Mouse (Mus musculus) T-helper 2 cell (primary cell): ENCODE data around the gene Taar3.

Source experiments
- in situ Hi-C: fragments of 300-600 bp; cut with MboI, MseI; formaldehyde crosslinking; loops from one replicate; pipeline ENCODE4 v1.15.1; 2025; ENCODE audit warnings: high pct_unique_total_duplicates

Gene Taar3

DNA sequence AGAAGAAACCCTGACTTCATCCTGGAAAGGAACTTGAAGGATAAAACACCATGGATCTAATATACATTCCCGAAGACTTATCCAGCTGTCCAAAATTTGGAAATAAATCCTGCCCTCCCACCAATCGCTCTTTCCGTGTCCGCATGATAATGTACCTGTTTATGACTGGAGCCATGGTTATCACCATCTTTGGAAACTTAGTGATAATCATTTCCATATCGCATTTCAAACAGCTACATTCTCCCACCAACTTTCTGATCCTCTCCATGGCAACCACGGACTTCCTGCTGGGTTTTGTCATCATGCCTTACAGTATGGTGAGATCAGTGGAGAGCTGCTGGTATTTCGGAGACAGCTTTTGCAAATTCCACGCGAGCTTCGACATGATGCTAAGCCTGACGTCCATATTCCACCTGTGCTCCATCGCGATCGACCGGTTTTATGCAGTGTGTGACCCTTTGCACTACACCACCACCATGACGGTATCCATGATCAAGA is at the start of gene Taar3:
Taar3 (plus strand) TSS at position 51 of the 498 bp plus-strand sequence.
- in situ Hi-C loops: no loop called here

DNA sequence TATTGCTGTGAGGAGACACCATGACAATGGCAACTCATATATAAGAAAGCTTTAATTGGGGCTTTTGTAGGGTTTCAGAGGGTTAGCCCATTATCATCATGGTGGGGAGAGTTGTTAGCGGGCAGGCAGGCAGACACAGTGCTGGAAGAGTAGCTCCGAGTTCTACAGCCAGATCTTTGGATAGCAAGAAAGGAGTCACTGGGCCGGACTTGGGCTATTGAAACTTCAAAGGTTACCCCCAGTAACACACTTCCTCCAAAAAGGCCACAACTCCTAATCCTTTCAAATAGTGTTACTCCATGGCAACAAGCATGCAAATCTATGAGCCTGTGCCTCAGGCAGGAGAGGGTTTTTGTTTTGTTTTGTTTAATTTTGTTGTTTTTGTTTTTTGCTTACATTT is 48.2 kb upstream of the Taar3 start:
- in situ Hi-C loops: no loop called here

DNA sequence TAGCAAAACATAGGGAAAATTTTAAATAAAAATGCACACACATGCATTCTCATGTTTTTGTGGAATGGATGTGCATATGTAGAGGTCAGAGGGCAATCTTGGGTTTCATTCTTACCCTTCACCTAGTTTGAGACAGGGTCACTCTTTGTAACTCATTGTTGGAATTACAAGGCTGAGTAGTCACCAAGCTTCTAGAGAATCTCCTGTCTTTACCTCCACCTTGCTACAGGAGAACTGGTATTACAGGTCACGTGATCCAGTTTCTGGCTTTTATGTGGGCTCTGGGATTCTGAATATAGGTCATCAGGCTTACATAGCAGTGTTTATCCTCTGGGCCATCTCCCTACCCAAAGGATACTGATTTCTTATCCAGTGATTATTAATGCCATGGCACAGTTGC is 43.7 kb upstream of the Taar3 start:
- in situ Hi-C loops: no loop called here

DNA sequence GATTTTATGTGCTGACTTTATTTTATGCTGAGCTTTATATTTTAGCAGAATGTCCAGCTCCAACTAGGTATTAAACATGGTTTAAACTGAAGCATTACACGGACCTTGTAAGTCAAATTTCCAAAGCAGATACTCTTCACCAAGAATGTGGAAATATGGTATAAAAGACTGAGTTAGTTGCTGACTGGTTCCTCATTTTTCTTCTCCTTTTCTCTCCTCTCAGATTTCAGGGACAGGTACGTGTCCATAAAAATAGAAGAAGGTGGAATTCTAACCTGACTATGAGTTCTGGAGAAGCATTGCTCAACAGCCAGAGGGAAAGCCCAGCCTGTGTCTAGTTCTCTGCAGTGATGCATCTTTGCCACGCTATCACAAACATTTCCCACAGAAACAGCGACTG is 29.3 kb upstream of the Taar3 start, which contains the start of gene Taar1:
Taar1 (plus strand) TSS at position 301 of the 400 bp plus-strand sequence.
- in situ Hi-C loops: no loop called here

DNA sequence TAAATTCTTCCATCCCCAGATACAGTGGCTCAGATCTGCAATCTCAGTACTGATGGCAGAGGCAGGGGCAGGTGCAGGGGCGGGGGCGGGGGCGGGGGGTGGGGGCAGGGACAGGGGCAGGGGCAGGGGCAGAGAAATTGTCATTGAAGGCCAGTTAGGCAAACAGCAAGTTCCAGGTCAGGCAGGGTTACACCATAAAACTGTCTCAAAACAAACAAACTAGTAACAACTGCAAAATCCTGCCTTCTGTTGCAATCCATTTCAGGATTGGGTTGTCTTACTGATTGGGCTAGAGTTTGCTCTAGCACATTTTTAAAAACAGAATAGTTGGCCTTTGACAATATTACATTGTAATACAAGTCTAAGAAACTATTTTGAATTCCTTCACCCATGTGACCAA is 26.9 kb upstream of the Taar3 start:
- in situ Hi-C loops: no loop called here

DNA sequence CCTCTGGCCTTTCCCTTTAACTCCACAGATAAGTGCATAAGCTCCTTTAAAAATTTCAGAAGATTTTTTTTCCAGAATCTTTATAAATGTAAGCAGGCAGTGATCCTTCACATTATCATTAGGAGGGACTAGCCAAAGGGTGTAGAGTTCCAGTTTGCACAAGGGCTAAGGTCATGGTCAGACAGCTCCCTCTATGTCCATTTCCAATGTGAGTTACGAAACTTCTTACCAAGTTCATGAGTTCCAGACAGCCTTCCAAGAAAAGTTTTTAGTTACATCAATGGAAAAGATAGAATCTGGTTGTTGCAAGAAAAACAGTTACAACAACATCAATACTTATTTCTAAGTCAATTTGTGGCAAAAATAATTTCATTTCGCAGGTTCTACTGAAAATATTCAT is 25.4 kb upstream of the Taar3 start:
- in situ Hi-C loops: no loop called here

DNA sequence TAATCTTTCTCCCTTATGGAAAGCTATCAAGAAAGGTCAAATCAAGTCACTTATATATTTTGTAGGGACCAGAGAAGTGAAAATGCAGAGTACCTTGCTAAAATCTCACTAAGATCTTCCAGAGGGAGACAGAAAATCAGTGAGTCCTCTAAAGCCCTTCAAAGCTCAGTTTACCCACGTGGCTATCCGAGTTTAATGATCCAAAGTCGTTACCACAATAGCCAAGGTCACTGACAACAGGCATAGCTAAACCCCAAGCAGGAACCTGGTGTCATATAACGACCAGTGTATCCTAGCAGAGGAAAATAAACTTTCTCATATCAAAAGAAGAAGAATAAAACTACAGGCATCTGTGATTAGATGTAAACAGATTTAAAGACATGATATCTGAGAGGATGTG is 11.7 kb upstream of the Taar3 start:
- in situ Hi-C loops: no loop called here

DNA sequence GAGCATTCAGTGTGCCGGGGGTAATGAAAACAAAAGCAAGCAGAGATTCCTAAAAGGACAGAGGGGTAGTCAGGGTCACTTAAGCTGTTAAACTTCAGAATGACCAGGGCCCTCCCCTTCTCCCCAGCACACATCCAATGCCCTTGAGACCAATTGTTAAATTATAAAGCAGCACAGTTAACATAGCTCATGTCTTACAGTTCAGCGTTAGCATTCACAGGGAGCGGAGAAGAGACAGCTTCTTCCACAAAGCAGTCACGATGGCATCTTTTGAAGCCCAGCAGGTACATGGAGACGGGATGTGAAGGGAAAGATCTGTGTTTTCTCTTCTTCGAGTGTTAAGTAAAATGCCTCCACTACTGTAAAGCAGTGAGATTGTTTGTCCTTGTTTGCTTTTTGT is 11.0 kb upstream of the Taar3 start, which contains the start of gene Taar2:
Taar2 (plus strand) TSS at position 261 of the 400 bp plus-strand sequence.
- in situ Hi-C loops: no loop called here

DNA sequence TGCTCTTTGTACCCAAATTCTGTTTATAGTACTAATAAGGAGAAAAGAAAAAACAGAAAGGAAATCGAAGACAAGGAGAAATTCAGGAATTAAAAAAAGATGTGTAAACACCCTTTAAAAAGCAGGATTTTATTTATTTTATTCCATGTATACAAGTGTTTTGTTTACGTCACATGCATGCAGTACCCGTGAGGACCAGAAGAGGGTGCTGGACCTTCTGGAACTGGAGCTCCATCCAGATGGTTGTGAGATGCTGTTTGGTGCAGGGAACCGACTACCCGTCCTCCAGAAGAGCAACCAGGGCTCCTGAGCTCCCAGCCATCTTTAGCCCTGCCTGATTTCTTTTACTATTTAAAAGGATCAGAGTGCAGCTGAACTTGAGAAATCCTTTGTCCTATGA is 6.9 kb upstream of the Taar3 start:
- in situ Hi-C loops: no loop called here

DNA sequence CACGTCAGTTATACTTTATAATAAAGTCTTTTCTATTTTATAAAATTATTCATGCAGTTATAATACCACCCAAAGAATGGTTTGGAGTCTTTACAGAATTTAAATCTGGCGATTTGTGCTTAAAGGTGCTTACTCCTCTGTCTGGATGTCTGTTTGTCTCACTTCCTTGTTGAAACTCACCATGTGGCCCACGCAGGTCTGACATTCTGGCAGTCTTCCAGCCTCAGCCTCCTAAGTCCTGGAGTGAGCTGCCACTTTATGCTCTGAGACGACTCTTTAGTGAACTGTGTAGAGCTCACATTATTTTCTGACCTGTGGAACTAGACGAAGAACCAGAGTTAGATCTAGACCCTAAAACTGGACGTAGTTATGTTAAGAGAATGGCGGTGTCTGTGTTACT is 1.3 kb upstream of the Taar3 start:
- in situ Hi-C loops: no loop called here

DNA sequence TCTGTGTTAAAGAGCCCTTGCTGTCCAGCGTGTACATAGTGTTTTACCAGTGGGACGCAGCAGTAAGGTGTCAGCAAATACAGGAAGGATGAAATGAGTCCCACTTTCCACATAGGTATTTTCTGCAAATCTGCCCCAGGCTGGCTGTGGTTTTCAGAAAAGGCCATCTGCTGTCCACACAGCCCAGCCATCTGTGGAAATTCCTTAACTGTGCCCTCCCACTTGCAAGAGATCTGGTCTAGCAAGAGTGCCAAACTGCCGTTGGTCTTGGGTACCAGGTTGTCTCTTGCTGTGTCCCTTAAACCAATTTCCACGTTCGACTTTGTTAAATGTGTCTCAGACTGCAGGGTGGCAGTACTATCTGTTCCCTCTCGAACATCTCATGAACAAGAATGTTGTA is 2.4 kb downstream of the Taar3 start:
- in situ Hi-C loops: no loop called here

DNA sequence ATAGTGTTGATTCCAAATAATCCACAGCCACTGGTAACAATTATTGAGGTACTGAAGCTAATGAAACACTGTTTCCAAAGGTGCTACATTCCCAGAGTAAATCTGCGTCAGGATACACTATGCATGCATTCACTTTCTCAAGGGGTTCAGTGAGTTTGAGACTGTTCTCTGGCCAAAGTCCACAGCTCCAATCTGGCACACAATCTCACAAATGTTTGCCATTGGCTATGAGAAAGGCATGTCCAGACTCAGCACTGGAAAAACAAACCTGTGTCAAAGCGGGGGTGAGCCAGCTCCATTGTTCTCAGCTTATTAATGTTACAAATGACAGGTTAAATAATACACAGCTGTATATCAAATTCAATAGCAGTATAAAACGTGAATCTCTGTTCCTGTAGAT is 9.7 kb downstream of the Taar3 start:
- in situ Hi-C loops: no loop called here

DNA sequence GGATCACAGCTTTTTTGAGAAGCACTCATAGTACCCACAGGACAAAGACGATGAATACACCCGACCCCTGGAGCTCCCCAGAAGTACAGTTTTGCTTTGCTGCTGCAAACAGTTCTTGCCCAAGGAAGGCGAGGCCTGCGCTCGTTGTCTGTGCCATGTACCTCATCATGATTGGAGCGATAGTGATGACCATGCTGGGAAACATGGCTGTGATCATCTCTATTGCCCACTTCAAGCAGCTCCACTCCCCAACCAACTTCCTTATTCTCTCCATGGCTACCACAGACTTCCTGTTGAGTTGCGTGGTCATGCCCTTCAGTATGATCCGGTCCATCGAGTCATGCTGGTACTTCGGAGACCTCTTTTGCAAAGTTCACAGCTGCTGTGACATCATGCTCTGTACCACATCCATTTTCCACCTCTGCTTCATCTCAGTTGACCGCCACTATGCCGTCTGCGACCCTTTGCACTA is 11.1 kb downstream of the Taar3 start, which contains the start of gene Taar4:
Taar4 (plus strand) TSS at position 51 of the 472 bp plus-strand sequence.
- in situ Hi-C loops: no loop called here

DNA sequence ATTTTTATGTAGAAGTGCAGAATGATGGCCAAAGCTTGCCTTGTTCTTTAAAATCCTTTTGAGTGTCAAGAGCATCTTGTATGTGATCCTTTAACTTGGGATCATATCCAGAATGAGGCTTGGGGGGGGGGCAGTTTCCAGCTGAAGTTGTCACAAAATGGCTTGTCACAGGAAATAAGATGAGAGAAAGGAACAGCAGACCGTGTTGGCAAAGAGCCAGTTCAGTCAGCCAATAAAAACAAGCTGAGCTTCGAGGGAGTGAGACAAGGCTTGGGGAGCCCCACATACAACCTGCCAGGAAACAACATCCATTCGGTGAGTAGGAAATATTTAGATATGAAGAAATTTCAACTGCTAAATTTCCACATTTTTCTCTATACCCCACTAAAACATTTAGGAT is 14.1 kb downstream of the Taar3 start:
- in situ Hi-C loops: no loop called here

DNA sequence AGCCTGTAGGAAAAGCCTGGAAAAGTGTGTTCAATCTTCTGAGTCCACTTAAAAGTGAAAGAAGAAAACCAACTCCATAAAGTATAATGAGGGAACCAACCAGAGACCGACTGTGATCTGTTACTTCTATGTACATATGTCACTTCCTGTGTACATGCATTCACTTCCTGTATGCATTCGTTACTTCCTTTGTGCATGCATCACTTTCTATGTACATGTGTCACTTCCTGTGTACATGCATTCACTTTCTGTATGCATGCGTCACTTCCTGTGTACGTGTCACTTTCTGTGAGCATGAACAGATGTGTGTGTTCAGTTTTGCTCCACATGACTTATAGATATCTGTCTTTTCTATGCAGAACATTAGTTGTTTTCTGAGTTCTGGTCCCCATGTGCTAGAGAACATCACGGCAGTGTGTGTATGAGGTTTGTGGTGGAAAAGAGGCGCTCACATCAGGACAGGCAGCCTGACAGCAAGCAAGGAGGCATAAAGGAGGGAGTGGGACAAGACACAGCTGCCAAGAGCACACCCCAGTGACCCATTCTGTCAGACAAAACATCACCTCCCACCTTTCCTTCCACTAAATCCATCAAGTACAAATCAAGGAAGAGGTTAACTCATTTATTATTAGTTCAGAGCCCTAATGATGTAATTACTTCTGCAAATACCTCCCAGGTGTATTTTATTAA is 15.7 kb downstream of the Taar3 start:
- in situ Hi-C loops: no loop called here

DNA sequence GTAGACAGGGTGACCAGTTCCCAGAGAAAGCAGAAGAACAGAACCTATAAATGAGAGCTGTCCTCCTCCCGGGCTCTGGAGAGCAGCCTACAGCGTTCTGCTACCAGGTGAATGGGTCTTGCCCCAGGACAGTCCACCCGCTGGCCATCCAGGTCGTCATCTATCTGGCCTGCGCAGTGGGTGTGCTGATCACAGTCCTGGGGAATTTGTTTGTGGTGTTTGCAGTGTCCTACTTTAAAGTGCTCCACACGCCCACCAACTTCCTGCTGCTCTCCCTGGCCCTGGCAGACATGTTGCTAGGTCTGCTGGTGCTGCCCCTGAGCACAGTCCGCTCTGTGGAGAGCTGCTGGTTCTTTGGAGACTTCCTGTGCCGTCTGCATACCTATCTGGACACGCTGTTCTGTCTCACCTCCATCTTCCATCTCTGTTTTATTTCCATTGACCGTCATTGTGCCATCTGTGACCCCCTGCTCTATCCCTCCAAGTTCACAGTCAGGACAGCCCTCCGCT is 21.4 kb downstream of the Taar3 start, which contains the start of gene Taar5:
Taar5 (plus strand) TSS at position 51 of the 510 bp plus-strand sequence.
- in situ Hi-C loops: no loop called here

DNA sequence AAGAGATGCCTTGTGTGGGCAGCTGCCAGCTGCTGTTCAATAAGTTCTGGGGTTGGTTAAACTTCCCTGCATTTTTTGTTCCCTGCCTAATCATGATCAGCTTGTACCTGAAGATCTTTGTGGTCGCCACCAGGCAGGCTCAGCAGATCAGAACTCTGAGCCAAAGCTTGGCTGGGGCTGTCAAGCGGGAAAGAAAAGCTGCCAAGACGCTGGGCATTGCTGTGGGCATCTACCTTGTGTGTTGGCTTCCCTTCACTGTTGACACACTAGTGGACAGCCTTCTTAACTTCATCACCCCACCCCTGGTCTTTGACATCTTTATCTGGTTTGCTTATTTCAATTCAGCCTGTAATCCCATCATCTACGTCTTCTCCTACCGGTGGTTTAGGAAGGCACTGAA is 21.9 kb downstream of the Taar3 start:
- in situ Hi-C loops: no loop called here

DNA sequence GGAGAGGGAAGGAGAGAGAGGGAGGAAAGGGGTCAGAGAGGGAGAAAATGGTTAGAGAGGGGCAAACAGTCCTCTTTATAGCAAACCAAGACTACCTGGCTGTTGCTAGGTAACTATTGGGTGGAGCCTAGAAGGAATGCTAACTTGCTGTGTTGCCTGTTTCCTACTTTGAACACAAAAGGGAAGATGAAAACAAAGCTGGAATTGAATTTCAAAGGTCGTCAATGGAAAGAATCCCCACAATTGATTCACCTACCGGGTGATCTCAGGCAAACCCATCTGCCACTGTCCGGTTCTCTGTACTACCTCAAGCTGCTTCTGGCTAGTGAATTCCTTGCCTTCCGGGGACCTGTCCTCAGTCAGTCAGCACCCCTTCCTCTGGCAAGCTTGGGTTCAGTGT is 28.6 kb downstream of the Taar3 start:
- in situ Hi-C loops: no loop called here

DNA sequence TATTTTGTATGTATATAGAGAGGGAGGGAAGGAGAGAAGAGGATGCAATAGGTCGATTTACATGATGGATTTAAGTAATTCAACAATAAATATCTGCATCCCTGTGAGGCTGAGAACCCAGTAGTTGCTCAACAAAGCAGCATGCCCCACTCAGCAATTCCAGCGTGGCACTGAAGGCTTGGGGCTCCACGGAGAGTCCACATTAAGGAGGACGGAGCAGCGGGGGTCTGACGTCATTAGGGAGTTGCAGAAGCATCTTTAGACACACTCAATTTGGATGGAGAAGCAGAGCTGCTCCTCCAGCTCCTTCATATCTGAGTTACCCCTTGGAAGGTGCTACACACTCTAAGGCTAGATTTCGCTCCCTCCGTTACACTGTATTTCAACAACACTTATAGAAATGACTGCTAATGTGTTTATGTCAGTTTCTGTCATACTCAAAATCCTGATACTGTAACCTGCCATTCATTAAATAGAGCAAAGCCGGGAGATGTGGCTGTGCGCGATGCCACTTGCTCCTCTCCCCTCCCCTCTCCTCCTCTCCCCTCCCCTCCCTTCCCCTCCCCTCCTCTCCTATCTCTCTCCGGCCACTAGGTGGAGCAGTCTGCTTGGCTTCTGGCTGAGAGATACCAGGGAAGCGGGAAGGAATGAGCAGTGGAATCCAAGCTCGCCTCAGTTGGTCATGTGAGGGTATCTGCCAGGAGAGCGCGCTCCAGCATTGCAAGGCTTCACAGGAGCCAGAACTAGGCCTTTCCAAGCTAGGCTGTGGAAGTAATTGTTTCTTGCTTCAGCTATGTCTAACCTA is 29.7 kb downstream of the Taar3 start:
- in situ Hi-C loops: no loop called here

DNA sequence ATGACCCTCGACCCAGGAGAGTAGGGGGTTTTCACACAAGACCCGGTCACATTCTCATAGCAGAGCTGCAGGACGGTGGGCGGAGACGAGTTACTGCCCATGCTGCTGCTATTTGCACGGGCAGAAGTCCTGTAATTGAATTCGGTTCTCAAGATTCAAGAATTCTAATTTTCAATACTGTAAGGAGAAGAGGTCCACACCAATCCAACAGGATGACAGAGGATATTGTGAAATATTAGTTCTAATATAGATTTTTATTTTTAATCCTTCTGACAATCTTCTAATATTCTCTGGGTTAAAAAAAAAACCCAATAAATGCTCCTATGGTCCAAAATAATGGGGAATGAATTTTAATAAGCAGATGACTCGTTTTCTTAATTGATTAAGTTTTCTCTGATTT is 36.2 kb downstream of the Taar3 start, which contains the start of gene Taar6:
Taar6 (minus strand) TSS at position 101 of the 400 bp plus-strand sequence.
- in situ Hi-C loops: no loop called here

DNA sequence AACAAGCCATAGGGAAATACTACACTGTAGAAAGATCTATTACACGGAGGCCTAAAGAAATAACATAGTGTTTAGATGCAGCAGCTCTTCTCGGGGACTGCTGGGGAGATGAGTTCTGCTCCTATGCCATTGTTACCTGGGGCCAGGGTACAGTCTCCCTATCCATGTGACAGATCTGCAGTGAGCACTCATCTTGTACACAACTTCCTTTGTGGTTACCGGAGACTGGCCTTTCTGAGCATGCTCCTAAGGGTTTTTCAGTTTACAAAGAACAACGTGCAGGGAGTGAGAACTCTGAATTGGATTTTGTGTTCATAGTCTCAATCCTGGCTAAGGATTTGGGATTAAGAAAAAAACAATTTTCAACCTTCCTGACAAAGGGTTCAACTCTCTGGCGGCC is 37.1 kb downstream of the Taar3 start:
- in situ Hi-C loops: no loop called here

DNA sequence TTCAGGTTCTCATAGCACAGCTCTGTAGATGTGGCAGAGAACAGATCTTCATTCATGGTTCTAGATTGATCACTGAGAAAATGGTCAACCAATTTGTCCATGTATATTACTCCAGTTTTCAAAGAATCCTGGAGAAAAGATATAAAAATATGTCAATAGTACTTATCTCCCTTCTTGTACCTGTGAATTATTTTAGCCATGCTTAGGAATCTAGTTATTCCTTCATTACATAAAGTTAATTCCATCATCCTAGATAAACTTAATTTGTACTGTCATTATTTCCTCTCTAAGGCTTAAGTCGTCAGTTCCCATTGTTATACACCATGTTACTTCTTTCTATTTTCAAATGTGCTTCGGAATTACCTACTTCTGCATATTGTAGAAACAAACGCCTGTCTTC is 44.0 kb downstream of the Taar3 start, which contains the start of gene Taar7a:
Taar7a (minus strand) TSS at position 101 of the 400 bp plus-strand sequence.
- in situ Hi-C loops: no loop called here
